Mouse (Mus musculus) embryo, embryonic 11 days (tissue): Measurements from ENCODE around the gene Sdc4.

Experiments used
- DNase-seq: peaks from one replicate; pipeline ENCODE4 v3.0.0-alpha.2; 2015

Sdc4 gene

GRCm38 (mm10) chr2:164443460-164444000 lies at the start of gene Sdc4:
Gene Sdc4 (minus strand): TSS chr2:164443887.
- DNase-seq: no peak

DNA sequence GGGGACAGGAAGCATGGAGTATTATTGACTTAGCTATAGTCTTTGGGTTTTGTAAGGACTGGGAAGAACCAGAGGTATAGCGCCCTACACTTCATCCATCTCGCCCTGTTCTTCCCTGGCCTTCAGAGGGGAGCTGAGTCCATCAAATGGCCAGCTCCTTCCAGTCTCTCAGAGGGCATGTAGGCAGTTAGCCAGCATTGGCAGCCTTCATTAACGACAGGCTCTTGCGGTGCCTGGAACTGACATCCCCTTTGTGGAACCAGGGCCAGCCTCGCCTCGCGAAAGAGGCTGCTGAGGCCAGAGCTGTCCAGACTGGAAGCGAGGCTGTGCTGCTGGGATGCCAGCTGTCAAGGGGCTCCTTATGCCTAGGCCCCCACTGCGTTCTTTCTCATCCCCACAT lies 44.1 kb upstream of the Sdc4 start:
- no peak for DNase-seq

- no peak for DNase-seq
These were observed 43.4 kb upstream of the Sdc4 start for GRCm38 (mm10) chr2:164487115-164487527.

- peak; percentile 60 for DNase-seq
These were observed 42.8 kb upstream of the Sdc4 start for GRCm38 (mm10) chr2:164486258-164487114.

GRCm38 (mm10) chr2:164485681-164486257 lies 42.1 kb upstream of the Sdc4 start, which contains the start of gene Dbndd2:
Gene Dbndd2 (plus strand): TSS chr2:164486106.
- DNase-seq: no peak

DNA sequence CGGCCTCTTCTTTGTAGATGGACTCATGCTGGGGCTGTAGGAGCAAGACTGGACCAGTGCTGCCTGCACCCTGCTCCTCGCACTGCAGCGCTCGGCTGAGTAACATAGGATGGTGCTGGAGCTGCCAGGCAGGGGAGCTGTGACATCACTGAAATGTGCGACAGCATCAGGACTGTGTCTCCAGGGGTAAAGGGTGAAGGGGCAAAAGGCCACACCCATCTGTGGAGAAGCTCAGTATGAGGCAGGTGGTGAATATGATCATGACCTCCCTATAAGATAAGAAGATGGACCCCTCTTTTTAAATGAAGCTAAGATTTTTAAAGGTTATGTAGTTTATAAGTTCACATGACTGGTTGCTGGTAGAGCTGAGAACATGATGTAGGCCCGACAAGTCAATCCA lies 29.9 kb upstream of the Sdc4 start, which contains the start of gene Trp53tg5:
TSS of gene Trp53tg5 (minus strand) at position 101 of the 400 bp plus-strand sequence.
- DNase-seq: no peak

DNA sequence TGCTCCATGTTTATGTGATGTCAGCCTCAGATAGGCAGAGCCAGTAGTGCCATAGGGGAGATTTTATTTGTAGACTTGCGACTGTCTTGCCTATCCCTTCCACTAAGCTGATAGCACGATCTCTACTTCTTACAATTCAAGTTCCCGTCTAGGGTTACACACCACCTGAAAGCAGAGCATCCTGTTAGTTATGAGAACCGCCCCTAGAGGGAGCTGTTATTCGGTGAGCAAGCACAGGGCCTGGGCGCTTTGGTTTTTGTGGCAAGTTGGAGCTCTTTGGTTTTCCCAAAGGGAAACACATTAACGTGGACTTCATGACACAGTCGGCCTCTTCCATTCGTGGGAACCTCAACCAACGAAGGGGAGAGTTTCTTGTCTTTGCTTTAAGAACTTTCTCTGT lies 26.6 kb upstream of the Sdc4 start:
- peak; percentile 75 for DNase-seq

DNA sequence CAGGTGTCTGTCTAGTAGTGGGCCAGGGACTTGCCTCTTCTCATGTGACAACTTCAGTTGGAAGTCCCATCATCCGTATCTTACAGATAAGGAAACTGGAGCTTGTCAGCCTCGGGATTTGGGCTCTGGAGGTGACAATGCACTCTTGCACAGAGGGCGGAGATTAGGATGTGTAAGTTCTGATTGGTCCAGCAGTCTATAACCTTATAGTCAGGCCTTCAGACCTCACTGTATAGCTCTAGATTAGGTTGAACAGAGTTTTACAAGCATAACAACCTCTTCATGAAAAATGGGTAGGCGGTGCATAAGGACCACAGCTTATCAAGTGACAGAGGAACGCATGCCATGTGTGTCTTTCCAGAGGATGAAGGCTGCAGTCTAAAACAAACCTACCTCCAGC lies 23.1 kb upstream of the Sdc4 start:
- no peak for DNase-seq

DNA sequence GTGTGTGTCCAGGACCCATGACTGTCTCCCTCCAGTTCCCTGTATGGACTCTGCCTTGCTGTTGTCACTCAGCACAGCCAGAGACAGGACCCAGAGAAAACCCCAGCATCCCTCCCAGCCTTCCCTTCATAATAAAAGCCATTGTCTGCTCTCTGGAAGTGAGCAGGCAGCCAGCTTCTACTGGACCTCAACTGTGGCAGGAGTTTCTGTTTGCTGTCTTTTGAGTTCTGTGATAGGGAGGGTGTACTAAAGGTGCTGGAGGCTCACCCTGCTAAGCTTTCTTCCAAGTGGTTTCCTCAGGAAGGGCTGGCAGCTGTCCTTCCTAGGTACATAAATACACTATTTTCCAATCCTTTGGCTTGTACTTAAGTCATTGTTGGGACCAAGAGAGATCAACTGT lies 21.5 kb upstream of the Sdc4 start:
- no peak for DNase-seq

DNA sequence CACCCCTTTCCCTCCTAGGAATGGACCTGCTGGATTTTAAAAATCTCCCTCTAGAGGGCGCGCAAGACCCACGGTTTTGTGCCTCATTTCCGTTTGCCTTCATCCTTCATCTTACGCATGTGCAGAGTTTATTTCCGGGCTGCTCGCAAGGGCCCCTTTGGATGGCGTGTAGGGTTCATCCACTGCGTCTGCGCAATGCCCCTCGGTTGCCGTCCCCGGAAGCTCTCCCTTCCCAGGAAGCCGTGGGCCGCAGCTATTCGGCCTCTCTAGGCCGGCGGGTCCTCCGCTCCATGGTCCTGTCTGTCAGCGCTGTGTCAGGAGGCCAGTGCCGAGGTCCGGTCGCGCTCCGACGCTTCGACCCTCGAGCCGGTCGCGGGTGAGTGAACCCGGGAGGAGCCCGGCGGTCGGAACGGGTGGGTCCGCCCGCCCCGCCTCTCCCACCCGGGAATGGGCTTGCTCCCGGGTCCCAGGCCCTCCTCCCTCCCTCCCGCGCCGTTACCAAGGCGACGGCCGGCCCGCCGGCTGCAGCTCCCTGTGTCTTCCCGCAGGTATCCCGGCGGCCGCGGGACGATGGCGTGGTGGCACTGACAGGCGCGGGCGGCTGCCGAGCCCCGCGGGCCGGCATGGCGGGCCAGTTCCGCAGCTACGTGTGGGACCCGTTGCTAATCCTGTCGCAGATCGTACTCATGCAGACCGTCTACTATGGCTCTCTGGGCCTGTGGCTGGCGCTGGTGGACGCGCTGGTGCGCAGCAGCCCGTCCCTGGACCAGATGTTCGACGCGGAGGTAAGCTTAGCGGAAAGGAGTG lies 17.3 kb upstream of the Sdc4 start, which contains the start of gene Gm20458:
TSS of gene Gm20458 (plus strand) at position 223 of the 807 bp plus-strand sequence.
- DNase-seq: peak; percentile 98

DNA sequence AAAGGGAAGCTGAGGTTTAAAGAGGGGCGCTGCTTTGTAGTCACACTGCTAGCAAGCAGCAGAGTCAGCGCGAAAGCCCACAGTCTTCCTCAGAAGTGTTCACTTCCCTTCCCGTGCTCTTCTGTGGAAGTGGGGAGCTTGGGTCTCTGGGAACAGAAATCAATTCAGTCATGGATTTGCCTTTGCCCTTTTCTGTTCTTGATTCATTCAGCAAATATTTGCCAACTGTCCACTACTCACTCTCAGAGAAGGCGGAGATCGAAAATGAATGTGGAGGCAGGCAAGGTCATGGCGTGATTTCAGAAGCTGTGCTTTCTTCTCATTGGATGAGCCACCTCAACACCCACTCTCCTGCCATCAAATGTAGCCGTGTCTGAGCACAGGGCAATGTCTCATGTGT lies 14.8 kb upstream of the Sdc4 start:
- no peak for DNase-seq

DNA sequence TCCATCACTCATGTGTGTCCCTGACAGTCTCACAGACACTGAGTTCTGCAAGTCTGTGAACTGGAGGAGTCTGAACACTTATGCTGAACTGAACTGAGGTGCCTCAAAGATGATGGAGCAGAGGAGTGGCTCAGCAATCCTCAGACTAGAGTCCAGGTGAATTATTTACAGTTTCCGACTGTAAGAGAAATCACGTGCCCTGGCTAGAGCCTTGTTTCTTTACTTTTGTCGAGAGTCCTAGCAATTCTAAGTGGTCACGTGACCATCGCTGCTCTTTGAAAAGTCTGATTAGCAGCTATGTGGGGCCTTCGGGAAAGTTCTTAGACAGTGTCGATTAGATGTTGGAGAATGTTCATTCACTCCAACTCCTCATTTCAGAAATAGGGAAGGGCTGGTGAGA lies 14.3 kb upstream of the Sdc4 start:
- DNase-seq: no peak

DNA sequence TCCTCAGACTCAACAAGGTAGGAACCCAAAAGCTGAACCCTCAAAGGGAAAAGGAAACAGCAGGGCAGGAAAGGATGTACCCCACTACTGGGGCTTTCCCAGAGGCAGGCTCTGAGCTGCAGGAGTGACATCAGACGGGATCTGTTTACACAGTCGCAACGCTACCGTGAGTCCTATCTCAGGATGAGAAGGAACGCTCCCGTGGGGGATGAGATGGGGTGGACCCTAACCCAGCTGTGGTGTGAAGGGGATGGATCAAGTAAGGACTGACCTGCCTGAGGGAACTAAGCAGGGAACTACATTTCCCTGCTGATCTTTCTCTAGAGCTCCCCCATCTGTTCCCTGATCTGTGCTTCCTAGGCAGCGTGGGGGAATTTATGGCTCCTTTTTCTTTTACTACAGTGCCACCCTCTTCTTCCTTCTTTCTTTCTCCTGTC lies 13.2 kb upstream of the Sdc4 start, which contains the start of gene Sys1:
TSS of gene Sys1 (plus strand) at position 101 of the 437 bp plus-strand sequence.
- peak; percentile 58 for DNase-seq

DNA sequence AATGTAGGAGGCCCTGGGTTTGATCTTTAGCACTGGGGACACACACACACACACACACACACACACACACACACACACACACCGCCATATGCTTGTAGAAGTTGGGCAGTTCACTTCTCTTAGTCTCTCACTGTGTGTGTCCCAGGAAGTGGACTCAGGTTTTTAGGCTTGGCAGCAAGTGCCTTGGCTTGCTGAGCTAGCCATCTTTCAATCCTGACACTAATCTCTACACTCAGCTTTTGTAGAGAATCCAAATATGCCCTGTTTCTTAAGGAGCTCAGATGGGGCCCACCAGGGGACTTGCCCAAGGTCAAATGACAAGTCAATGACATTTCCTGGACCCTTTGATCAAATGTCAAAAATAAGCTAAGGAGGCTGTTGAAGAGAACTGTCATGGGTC lies 12.7 kb upstream of the Sdc4 start:
- DNase-seq: no peak

- DNase-seq: no peak
These were observed 11.9 kb upstream of the Sdc4 start for GRCm38 (mm10) chr2:164455421-164456190.

DNA sequence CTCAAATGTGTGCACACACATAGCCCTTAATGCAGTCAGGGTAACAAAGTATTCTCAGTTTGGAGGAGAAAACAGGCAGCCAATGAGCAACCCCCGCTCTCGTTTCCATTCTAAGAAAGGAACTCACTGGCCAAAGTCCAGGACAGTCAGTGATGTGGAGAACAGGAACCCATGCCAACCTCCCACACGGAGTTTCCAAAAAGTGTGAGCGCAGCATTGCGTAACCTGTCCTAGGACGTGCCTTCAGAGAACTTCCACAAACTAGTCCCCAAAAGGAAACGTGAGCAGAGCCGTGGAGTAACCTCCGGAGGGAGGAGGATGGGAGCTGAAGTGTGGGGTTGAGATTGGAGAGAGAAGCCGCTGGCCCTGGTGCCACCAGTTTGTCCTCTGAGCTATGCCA lies 11.2 kb upstream of the Sdc4 start:
- no peak for DNase-seq

GRCm38 (mm10) chr2:164453887-164454500 lies 10.3 kb upstream of the Sdc4 start:
- no peak for DNase-seq

DNA sequence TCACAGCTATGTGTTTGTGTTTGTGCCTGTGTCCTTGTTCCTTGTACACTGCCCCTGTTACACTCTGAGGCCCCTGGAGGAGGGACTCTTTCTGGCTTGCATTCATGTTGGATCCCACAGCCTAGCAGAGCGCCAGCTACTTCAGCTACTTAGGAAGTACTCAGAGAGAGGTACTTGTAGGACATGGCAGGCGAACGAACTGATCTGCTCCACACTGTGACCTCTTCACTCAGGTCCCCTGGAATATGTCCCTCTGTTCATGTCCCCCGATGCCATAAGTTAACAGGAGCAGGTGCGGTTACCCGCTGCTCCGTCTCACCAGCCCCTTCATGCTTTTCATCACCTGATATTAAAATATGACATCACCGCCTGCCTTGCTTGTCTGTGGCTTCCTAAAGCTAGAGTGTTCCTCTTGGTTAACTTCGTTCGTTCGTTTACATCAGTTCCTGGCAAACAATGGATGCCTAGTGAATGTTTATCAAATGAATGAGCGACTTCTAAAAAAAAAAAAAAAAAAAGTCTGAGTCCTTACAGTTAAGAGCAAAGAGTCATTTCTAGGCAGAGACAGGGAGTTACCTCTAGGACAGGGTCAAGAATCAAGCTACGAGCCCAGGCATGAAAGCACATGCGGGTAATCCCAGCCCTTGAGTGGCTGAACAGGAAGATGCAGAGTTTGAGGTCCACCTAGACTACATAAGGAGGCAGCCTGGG lies 9.5 kb upstream of the Sdc4 start:
- DNase-seq: no peak

DNA sequence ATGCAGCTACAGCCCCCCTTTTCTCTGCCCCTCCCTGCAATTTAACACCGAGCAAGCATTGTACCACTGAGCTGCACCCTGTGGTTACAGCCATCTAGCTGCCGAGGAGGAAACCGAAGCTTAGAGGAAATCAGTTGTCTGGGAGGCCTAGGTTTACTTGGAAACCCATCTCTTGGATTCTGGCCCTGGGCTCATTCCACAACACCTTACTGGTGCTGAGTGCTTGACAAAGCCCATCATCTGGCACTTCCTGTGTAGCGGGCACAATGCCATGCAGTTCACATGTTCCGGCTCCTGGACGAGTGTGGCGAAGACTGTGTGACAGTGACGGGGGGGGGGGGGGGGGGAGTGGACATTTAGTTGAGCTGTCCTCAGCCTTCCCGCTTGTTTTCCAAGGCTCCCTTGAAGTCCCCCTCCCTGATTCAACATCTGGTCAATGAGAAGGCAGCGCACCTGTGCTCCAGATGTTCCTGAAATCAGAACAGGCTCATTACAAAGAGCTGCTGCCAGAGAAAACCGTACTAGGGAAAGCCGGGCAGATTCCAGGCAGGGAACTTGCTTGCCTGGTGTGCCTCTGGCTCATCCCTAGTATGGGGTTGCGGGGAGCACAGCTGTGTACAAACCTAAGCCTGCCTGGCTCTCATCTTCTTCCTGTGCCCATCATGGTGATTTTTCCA lies 8.5 kb upstream of the Sdc4 start:
- peak; percentile 50 for DNase-seq

GRCm38 (mm10) chr2:164449341-164450042 lies 5.8 kb upstream of the Sdc4 start:
- DNase-seq: no peak
